Mouse (Mus musculus): ENCODE data around the gene Slc6a18. TPM values are rescaled to one million over a fixed set of nuclear protein-coding genes. Genes with fewer than 3 reads are reported as not detected.

Gene Slc6a18
- polyA plus RNA-seq, 1 experiment from 2014 or later, result not detected

DNA sequence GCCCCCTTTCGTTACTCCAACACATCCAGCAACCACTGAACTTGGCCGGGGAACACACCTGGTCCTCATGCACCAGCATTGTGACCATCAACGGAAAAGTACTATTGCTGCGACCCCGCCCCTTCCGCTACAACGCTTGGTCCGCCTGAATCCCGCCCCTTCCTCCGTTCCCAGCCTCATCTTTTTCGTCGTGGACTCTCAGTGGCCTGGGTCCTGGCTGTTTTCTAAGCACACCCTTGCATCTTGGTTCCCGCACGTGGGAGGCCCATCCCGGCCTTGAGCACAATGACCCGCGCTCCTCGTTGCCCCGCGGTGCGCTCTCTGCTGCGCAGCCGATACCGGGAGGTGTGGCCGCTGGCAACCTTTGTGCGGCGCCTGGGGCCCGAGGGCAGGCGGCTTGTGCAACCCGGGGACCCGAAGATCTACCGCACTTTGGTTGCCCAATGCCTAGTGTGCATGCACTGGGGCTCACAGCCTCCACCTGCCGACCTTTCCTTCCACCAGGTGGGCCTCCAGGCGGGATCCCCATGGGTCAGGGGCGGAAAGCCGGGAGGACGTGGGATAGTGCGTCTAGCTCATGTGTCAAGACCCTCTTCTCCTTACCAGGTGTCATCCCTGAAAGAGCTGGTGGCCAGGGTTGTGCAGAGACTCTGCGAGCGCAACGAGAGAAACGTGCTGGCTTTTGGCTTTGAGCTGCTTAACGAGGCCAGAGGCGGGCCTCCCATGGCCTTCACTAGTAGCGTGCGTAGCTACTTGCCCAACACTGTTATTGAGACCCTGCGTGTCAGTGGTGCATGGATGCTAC, 50.9 kb downstream of the Slc6a18 start, which contains the start of gene Tert:
Gene Tert, plus strand, starts transcription at position 167 of the 805 bp plus-strand sequence.
- H3K27ac ChIP-seq (replicated peaks), result peak within 1 kb of the TSS; percentile 90
- WGBS, result 10% methylated on average over 47 of the region's 47 CpGs
- peaks cover 32% of the 10 kb centered on the region for H3K36me3 ChIP-seq (replicated peaks)

DNA sequence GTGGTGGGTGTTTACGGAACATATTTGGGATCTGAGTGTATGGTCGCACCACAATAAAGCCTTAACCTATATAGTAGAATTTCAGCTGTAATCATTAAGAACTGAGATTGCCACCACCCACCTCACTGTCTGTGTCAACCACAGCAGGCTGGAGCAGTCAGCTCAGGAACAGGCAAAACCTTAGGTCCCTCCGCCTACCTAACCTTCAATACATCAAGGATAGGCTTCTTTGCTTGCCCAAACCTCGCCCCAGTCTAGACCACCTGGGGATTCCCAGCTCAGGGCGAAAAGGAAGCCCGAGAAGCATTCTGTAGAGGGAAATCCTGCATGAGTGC, 51.4 kb downstream of the Slc6a18 start:
- H3K4me3 ChIP-seq, result peak overlapping the region; percentile 73
- H3K27ac ChIP-seq (replicated peaks), result peak overlapping the region; percentile 90
- DNase-seq (ENCODE audit: low spot score), result no peak
- WGBS, result 47% methylated on average over 6 of the region's 6 CpGs
- H3K27me3 ChIP-seq (replicated peaks; ENCODE audit: low read depth, poor library complexity, severe bottlenecking), result no peaks in the 10 kb centered on the region
- H3K9me3 ChIP-seq, result no peaks in the 10 kb centered on the region
- H3K4me1 ChIP-seq, result peaks cover 27% of the 10 kb centered on the region
- peaks cover 36% of the 10 kb centered on the region for H3K36me3 ChIP-seq (replicated peaks)

More for the DNA sequence above, 50.9 kb downstream of the Slc6a18 start, which contains the start of gene Tert:
- H3K4me1 ChIP-seq, result peaks cover 27% of the 10 kb centered on the region
- peak; percentile 83 for DNase-seq (ENCODE audit: low spot score)
- no peaks in the 10 kb centered on the region for H3K27me3 ChIP-seq (replicated peaks; ENCODE audit: low read depth, poor library complexity, severe bottlenecking)
- H3K9me3 ChIP-seq, result no peaks in the 10 kb centered on the region
- H3K4me3 ChIP-seq, result peak within 1 kb of the TSS; percentile 73

DNA sequence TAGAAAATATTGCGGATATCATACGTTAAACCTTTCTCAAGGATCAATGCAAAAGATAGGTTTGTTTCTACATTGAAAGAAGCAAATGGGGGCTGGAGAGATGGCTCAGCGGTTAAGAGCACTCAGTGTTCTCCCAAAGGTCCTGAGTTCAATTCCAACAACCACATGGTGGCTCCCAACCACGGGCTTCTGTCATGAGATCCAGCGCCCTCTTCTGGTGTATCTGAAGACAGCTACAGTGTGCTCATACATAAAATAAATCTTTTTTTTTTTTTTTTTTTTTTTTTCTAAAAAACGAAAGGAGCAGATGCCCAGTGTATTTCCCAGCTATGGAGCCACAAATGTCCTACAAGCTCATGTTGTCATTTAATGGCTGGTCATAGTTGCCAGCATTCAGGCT, 57.2 kb downstream of the Slc6a18 start:
- H3K4me3 ChIP-seq, result no peak overlapping the region
- 75% methylated on average over 6 of the region's 6 CpGs for WGBS
- H3K27ac ChIP-seq (replicated peaks), result no peak overlapping the region
- H3K4me1 ChIP-seq, result no peaks in the 10 kb centered on the region
- no peak for DNase-seq (ENCODE audit: low spot score)
- H3K36me3 ChIP-seq (replicated peaks), result peaks cover 66% of the 10 kb centered on the region
- no peaks in the 10 kb centered on the region for H3K9me3 ChIP-seq
- H3K27me3 ChIP-seq (replicated peaks; ENCODE audit: low read depth, poor library complexity, severe bottlenecking), result no peaks in the 10 kb centered on the region

DNA sequence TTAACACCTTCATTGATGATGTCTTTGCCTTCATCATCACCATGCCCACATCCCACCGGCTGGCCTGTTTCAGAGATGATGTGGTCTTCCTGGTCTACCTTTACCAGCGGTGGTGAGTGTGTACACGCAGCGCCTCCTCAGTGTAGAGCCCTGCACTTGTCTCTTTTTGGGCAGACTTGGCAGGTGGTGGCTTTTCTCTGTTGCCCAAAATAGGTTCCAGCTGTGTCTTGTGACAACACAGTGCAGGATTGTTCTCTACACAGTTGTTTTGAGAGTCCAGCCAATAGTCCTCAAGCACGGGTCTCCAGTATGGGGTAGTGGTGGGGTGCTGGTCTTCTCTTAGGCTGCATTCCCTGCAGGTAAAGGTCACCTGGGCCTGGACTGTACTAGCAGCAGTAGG, 59.4 kb downstream of the Slc6a18 start:
- Histone ChIP-seq H3K27me3 (replicated peaks; ENCODE audit: low read depth, poor library complexity, severe bottlenecking) (no peaks in the 10 kb centered on the region), H3K36me3 (replicated peaks) (peaks cover 89% of the 10 kb centered on the region), H3K4me3 (no peak overlapping the region), H3K27ac (replicated peaks) (no peak overlapping the region), H3K9me3 (no peaks in the 10 kb centered on the region), H3K4me1 (no peaks in the 10 kb centered on the region)
- no peak for DNase-seq (ENCODE audit: low spot score)
- WGBS, result 91% methylated on average over 5 of the region's 5 CpGs

Other genes with a start within 250 kb of the Slc6a18 start
- 59.4 and 60.5 TPM in 2 replicates for gene Lpcat1, start 210.8 kb downstream of the Slc6a18 start, polyA plus RNA-seq (2016; fragmentation: Nextera tagmentation; extraction: Ambion mirVana)
- gene Slc6a3, start 141.3 kb downstream of the Slc6a18 start, polyA plus RNA-seq (2016; fragmentation: Nextera tagmentation; extraction: Ambion mirVana), result 0.20 TPM in 1 of 2 replicates, not detected in the other
- gene Clptm1l, start 74.0 kb downstream of the Slc6a18 start, polyA plus RNA-seq (2016; fragmentation: Nextera tagmentation; extraction: Ambion mirVana), result 98.9 and 103 TPM in 2 replicates
- 9.2 and 10.4 TPM in 2 replicates for gene Tert, start 51.1 kb downstream of the Slc6a18 start, polyA plus RNA-seq (2016; fragmentation: Nextera tagmentation; extraction: Ambion mirVana)
- gene Slc6a19, start 26.8 kb upstream of the Slc6a18 start, polyA plus RNA-seq (2016; fragmentation: Nextera tagmentation; extraction: Ambion mirVana), result 0.08 and 0.34 TPM in 2 replicates
- gene Slc12a7, start 55.1 kb upstream of the Slc6a18 start, polyA plus RNA-seq (2016; fragmentation: Nextera tagmentation; extraction: Ambion mirVana), result 53.5 and 55.8 TPM in 2 replicates
- 20.8 and 26.2 TPM in 2 replicates for gene Nkd2, start 169.6 kb upstream of the Slc6a18 start, polyA plus RNA-seq (2016; fragmentation: Nextera tagmentation; extraction: Ambion mirVana)

All from embryonic facial prominence, embryonic 10.5 days (tissue).